Mouse (Mus musculus) bone marrow, adult 2 months (tissue): Measurements from ENCODE around the gene Mplkip. TPM values are rescaled to one million over a fixed set of nuclear protein-coding genes. Genes with fewer than 3 reads are reported as not detected.

Source experiments
- H3K27ac ChIP-seq: fragments of 200-500 bp; 2 replicates; pipeline ENCODE4 v1.5.1; 2012; ENCODE audit warnings: low read depth, mild to moderate bottlenecking, control low read depth, inconsistent platforms, low read length; ENCODE audit not compliant: control insufficient read depth, poor library complexity, insufficient read depth
- H3K4me1 ChIP-seq: fragments of 200-500 bp; 2 replicates; pipeline ENCODE4 v1.6.1; 2011; ENCODE audit warnings: low read length; ENCODE audit not compliant: control insufficient read depth, insufficient read depth
- H3K4me3 ChIP-seq: fragments of 200-500 bp; replicated peaks from 2 replicates; pipeline ENCODE3; 2011; ENCODE audit warnings: mild to moderate bottlenecking, low read depth, low read length, control low read depth; ENCODE audit not compliant: control insufficient read depth
- CTCF ChIP-seq: fragments of 200-500 bp; IDR thresholded peaks from 2 replicates; pipeline ENCODE4 v1.5.1; 2011; ENCODE audit warnings: low read length, control low read depth; ENCODE audit not compliant: control insufficient read depth, insufficient read depth
- POLR2A ChIP-seq: fragments of 200-500 bp; IDR thresholded peaks from 2 replicates; pipeline ENCODE4 v1.6.1; 2011; ENCODE audit warnings: low read depth, mild to moderate bottlenecking, control low read depth, low read length, borderline replicate concordance; ENCODE audit not compliant: control insufficient read depth
- WGBS: fragments of 180-500 bp; shearing (Covaris S2); methylation state at CpG from one replicate; pipeline ENCODE4 v1.1.7; 2018; 5-methylcytosine and 5-hydroxymethylcytosine counted together
- polyA plus RNA-seq: library from polyadenylated mRNA; stranded (reverse); fragments of >200 nt; gene quantifications from 2 replicates; pipeline ENCODE4 v1.2.4, GENCODE M21; 2011; ENCODE audit warnings: low replicate concordance; ENCODE audit not compliant: missing spikeins, insufficient read depth, insufficient read length

The Mplkip gene
- polyA plus RNA-seq, 1 experiment = 24.7 TPM

- WGBS = 80% methylated on average over 3 of the region's 3 CpGs
- Histone ChIP-seq H3K27ac (no peak overlapping the region), H3K4me3 (no peak overlapping the region), H3K4me1 (no peaks in the 10 kb centered on the region)
- TF ChIP-seq CTCF = no peak
- no peak for TF ChIP-seq POLR2A
These were observed 5.2 kb downstream of the Mplkip start for GRCm38 (mm10) chr13:17700090-17700715.

DNA sequence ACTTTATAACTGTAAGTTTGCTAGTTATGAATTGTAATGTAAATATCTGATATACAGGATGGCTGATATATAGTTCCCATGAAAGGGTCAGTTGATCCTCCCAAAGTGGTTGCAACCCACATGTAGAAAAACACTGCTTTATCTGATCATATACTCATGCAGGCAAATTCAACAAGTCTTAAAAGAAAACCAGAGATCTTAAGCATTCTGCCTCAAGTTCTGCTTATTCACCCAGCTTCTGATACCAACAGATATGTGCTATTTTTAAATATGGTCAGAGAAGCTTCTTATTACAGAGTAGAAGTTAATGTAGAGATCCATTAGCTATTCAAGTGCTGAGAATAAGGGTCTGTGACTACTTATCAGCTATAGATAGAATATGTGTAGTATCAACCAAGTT, 6.3 kb downstream of the Mplkip start:
- no peaks in the 10 kb centered on the region for H3K4me1 ChIP-seq
- no peak overlapping the region for H3K27ac ChIP-seq
- H3K4me3 ChIP-seq = no peak overlapping the region
- no peak for TF ChIP-seq POLR2A
- TF ChIP-seq CTCF = no peak

DNA sequence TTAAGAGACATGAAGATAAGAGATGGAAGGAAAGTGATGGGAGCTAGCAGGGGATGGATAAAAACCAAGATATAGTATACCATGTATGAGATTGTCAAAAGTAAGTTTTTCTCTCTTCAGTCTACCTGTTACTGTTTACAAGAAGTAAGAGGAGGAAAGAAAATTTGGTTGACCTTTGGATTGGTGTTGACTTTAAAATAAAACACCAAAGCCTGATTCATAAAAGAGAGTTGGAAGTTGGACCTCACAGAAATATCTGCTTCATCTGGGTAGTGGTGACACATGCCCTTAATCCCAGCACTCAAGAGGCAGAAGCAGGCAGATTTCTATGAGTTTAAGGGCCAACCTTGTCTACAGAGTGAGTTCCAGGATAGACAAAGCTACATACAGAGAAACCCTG, 7.3 kb downstream of the Mplkip start:
- TF ChIP-seq CTCF = no peak
- TF ChIP-seq POLR2A = no peak
- no peak overlapping the region for H3K4me3 ChIP-seq
- no peaks in the 10 kb centered on the region for H3K4me1 ChIP-seq
- no peak overlapping the region for H3K27ac ChIP-seq

DNA sequence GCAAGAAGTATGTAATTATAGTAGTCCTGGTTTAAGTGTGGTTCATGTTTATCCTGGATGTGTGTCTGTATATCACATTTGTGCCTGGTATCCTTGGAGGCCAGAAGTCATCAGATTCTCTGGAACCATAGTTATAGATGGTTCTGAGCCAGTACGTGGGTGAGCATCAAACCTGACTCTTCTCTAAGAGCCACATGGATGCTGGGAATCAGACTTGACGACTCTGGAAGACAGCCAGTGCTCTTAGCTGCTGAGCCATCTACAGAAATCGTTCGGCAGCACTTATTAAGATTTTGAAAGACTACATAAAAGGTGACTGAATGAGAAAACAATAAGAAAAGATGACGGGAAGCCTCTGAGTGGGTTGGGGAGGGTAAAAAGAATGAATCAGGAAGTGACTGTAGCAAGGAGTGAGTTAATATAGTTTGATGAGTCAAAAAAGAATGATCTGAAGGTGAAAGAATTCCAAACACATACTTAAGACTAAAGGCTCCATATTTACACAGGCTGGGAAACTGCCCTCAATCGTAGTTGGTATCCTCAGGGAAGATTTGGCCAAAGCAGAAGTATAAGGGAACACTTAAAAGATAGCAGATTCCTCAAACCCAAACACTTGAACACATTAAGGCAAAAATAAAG, 10.3 kb downstream of the Mplkip start:
- TF ChIP-seq CTCF = no peak
- TF ChIP-seq POLR2A = no peak
- H3K4me3 ChIP-seq = no peak overlapping the region
- H3K4me1 ChIP-seq = no peaks in the 10 kb centered on the region
- no peak overlapping the region for H3K27ac ChIP-seq
- WGBS = 87% methylated on average over 6 of the region's 6 CpGs

DNA sequence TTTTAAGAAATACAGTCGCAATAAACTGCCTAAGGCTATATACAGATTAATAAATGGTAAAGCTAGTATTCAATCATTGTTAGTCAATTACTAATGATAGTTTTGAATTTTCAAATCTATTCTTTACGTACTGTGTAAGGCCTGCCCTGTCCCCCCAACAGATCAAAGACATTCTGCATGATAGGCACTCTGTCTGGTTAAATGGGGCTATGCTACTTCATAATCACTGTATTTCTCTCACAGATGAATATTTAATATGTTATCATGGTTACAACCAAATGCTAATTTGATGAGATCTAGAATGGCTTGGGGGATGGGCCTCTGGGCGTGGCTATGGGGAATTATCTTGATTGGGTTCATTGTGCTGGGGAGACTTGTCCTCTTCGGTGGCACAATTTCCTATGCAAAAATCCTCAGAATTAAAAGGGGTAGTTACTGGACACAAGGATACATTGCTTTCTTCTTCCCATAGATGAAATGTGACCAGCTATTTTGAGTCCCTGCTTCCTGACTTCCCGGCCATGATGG, 13.9 kb downstream of the Mplkip start:
- no peak for TF ChIP-seq POLR2A
- no peaks in the 10 kb centered on the region for H3K4me1 ChIP-seq
- 78% methylated on average over 5 of the region's 5 CpGs for WGBS
- no peak overlapping the region for H3K4me3 ChIP-seq
- H3K27ac ChIP-seq = no peak overlapping the region

- WGBS = 96% methylated on average over 1 of the region's 1 CpGs
- Histone ChIP-seq H3K4me1 (no peaks in the 10 kb centered on the region), H3K4me3 (no peak overlapping the region), H3K27ac (no peak overlapping the region)
- TF ChIP-seq CTCF (no peak), POLR2A (no peak)
These were observed 22.4 kb downstream of the Mplkip start for GRCm38 (mm10) chr13:17717357-17717756.

GRCm38 (mm10) chr13:17727922-17728321, 32.9 kb downstream of the Mplkip start:
- TF ChIP-seq POLR2A (no peak), CTCF (no peak)
- H3K4me3 ChIP-seq = no peak overlapping the region
- H3K27ac ChIP-seq = no peak overlapping the region
- H3K4me1 ChIP-seq = no peaks in the 10 kb centered on the region
- 53% methylated on average over 4 of the region's 4 CpGs for WGBS

DNA sequence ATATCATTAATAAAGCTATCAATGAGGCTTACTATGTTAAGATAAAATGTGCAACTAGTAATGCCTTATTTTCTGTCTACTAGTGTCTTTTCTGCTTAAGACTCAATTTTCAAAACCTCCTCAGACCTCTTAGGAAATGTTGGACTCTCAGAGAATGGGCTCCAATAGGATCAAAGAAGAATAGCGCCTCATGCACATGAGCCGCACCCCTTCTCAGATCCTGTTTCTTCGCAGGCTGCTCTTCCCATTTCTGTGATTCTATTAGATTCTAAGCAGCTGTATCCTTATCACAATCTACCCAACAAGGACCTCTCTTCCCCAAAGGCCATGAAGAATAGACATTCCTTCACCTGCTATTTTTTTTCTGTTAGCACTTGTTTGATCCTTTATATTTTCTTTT, 33.8 kb downstream of the Mplkip start:
- H3K4me1 ChIP-seq = no peaks in the 10 kb centered on the region
- WGBS = 74% methylated on average over 3 of the region's 3 CpGs
- no peak for TF ChIP-seq CTCF
- no peak for TF ChIP-seq POLR2A
- no peak overlapping the region for H3K4me3 ChIP-seq
- no peak overlapping the region for H3K27ac ChIP-seq

Other genes with a start within 250 kb of the Mplkip start
- not detected in 2 replicates for gene Sugct, start 361 bp downstream of the Mplkip start, polyA plus RNA-seq
- 12.4 and 15.5 TPM in 2 replicates for gene Cdk13, start 109.9 kb downstream of the Mplkip start, polyA plus RNA-seq
- 8.8 and 19.0 TPM in 2 replicates for gene Rala, start 249.0 kb downstream of the Mplkip start, polyA plus RNA-seq